Mouse (Mus musculus) liver, adult 2 months (tissue): ENCODE results near the gene Fuca1. TPM values are rescaled to one million over a fixed set of nuclear protein-coding genes. Genes with fewer than 3 reads are reported as not detected.

Source experiments
- DNase-seq: peaks from one replicate; pipeline ENCODE4 v3.0.0-alpha.2; 2011; ENCODE audit warnings: low read depth, low spot score; ENCODE audit errors: extremely low read depth
- H3K27ac ChIP-seq: fragments of 200-500 bp; replicated peaks from 2 replicates; pipeline ENCODE4 v1.5.1; 2012; ENCODE audit warnings: low read depth, mild to moderate bottlenecking, control low read depth, inconsistent platforms, low read length; ENCODE audit not compliant: insufficient read depth
- H3K27me3 ChIP-seq: fragments of 200-500 bp; 2 replicates; pipeline ENCODE4 v1.6.1; 2012; ENCODE audit warnings: mild to moderate bottlenecking, moderate library complexity, low read length, inconsistent platforms; ENCODE audit not compliant: control insufficient read depth, insufficient read depth
- H3K36me3 ChIP-seq: fragments of 200-500 bp; 2 replicates; pipeline ENCODE4 v1.6.1; 2012; ENCODE audit warnings: low read length, inconsistent platforms; ENCODE audit not compliant: control insufficient read depth, insufficient read depth
- H3K4me1 ChIP-seq: fragments of 200-500 bp; 2 replicates; pipeline ENCODE4 v1.6.1; 2011; ENCODE audit warnings: low read length; ENCODE audit not compliant: control insufficient read depth, insufficient read depth
- H3K4me3 ChIP-seq: fragments of 200-500 bp; 2 replicates; pipeline ENCODE4 v1.5.1; 2011; ENCODE audit warnings: low read depth, mild to moderate bottlenecking, control low read depth, low read length, moderate library complexity; ENCODE audit not compliant: insufficient read depth
- H3K79me2 ChIP-seq: fragments of 200-500 bp; 2 replicates; pipeline ENCODE4 v1.6.1; 2012; ENCODE audit warnings: inconsistent platforms, mild to moderate bottlenecking, low read length, moderate library complexity; ENCODE audit not compliant: control insufficient read depth, insufficient read depth
- H3K9ac ChIP-seq: fragments of 200-500 bp; 2 replicates; pipeline ENCODE4 v1.6.1; 2012; ENCODE audit warnings: low read depth, mild to moderate bottlenecking, control low read depth, inconsistent platforms, low read length
- CTCF ChIP-seq: fragments of 200-500 bp; IDR thresholded peaks from 2 replicates; pipeline ENCODE4 v1.5.1; 2011; ENCODE audit warnings: low read depth, low read length, control low read depth
- POLR2A ChIP-seq: fragments of 200-500 bp; IDR thresholded peaks from 2 replicates; pipeline ENCODE4 v1.6.1; 2011; ENCODE audit warnings: low read length, control low read depth; ENCODE audit not compliant: insufficient read depth; ENCODE audit errors: extremely low read depth
- WGBS: fragments of 180-500 bp; shearing (Covaris S2); methylation state at CpG from one replicate; pipeline ENCODE4 v1.1.7; 2018; 5-methylcytosine and 5-hydroxymethylcytosine counted together
- polyA plus RNA-seq: library from polyadenylated mRNA; depleted of rRNA; stranded (reverse); fragments of >200 nt; gene quantifications from 2 replicates; pipeline ENCODE4 v1.2.3, GENCODE M21; 2012
- total RNA-seq: library from RNA; depleted of rRNA; stranded (reverse); fragments of >200 nt; gene quantifications from 2 replicates; pipeline ENCODE4 v1.2.3, GENCODE M21; 2014

Gene Fuca1
- total and polyA plus RNA-seq, 2 experiments, result 46.4 to 54.9 TPM

GRCm38 (mm10) chr4:135891539-135891938 lies 29.0 kb upstream of the Fuca1 start:
- TF ChIP-seq POLR2A, result no peak
- no peak for TF ChIP-seq CTCF
- 98% methylated on average over 2 of the region's 2 CpGs for WGBS
- no peak overlapping the region for H3K4me3 ChIP-seq

GRCm38 (mm10) chr4:135892884-135893283 lies 27.7 kb upstream of the Fuca1 start:
- WGBS, result 72% methylated on average over 4 of the region's 4 CpGs

More at GRCm38 (mm10) chr4:135891539-135891938, 29.0 kb upstream of the Fuca1 start:
- Histone ChIP-seq H3K9ac (no peak overlapping the region), H3K4me1 (no peaks in the 10 kb centered on the region), H3K27me3 (no peaks in the 10 kb centered on the region), H3K36me3 (no peaks in the 10 kb centered on the region), H3K27ac (no peak overlapping the region), H3K79me2 (no peaks in the 10 kb centered on the region)
- no peak for DNase-seq

GRCm38 (mm10) chr4:135895071-135895571 lies 25.4 kb upstream of the Fuca1 start, which contains the start of gene Cnr2:
TSS of gene Cnr2 (plus strand) at chr4:135895394.
- TF ChIP-seq CTCF (no peak), POLR2A (no peak)
- H3K36me3 ChIP-seq, result no peaks in the 10 kb centered on the region
- no peaks in the 10 kb centered on the region for H3K79me2 ChIP-seq
- H3K27ac ChIP-seq, result no peak within 1 kb of the TSS
- no peak for DNase-seq
- no peak within 1 kb of the TSS for H3K9ac ChIP-seq
- H3K27me3 ChIP-seq, result no peaks in the 10 kb centered on the region
- H3K4me3 ChIP-seq, result no peak within 1 kb of the TSS
- H3K4me1 ChIP-seq, result no peaks in the 10 kb centered on the region
- 71% methylated on average over 8 of the region's 8 CpGs for WGBS

More at GRCm38 (mm10) chr4:135892884-135893283, 27.7 kb upstream of the Fuca1 start:
- no peaks in the 10 kb centered on the region for H3K4me1 ChIP-seq
- no peak for DNase-seq
- no peaks in the 10 kb centered on the region for H3K79me2 ChIP-seq
- no peak overlapping the region for H3K27ac ChIP-seq
- TF ChIP-seq CTCF, result no peak
- no peaks in the 10 kb centered on the region for H3K27me3 ChIP-seq
- no peaks in the 10 kb centered on the region for H3K36me3 ChIP-seq
- H3K9ac ChIP-seq, result no peak overlapping the region
- no peak overlapping the region for H3K4me3 ChIP-seq

GRCm38 (mm10) chr4:135896157-135896556 lies 24.4 kb upstream of the Fuca1 start:
- no peaks in the 10 kb centered on the region for H3K27me3 ChIP-seq
- no peak for DNase-seq
- no peaks in the 10 kb centered on the region for H3K36me3 ChIP-seq
- no peak overlapping the region for H3K9ac ChIP-seq
- TF ChIP-seq CTCF (no peak), POLR2A (no peak)
- H3K4me1 ChIP-seq, result no peaks in the 10 kb centered on the region
- 85% methylated on average over 6 of the region's 6 CpGs for WGBS
- H3K4me3 ChIP-seq, result no peak overlapping the region
- no peak overlapping the region for H3K27ac ChIP-seq
- H3K79me2 ChIP-seq, result no peaks in the 10 kb centered on the region

- Histone ChIP-seq H3K4me3 (no peak overlapping the region), H3K27ac (no peak overlapping the region), H3K36me3 (no peaks in the 10 kb centered on the region), H3K4me1 (no peaks in the 10 kb centered on the region), H3K9ac (no peak overlapping the region), H3K27me3 (no peaks in the 10 kb centered on the region), H3K79me2 (no peaks in the 10 kb centered on the region)
- 45% methylated on average over 9 of the region's 9 CpGs for WGBS
- peak; percentile 75 for DNase-seq
- no peak for TF ChIP-seq POLR2A
- TF ChIP-seq CTCF, result no peak
Measured at GRCm38 (mm10) chr4:135898380-135899049, 22.0 kb upstream of the Fuca1 start.

- 90% methylated on average over 7 of the region's 7 CpGs for WGBS
- DNase-seq, result no peak
- Histone ChIP-seq H3K4me3 (no peak overlapping the region), H3K27ac (no peak overlapping the region), H3K79me2 (no peaks in the 10 kb centered on the region), H3K36me3 (no peaks in the 10 kb centered on the region), H3K27me3 (no peaks in the 10 kb centered on the region), H3K4me1 (no peaks in the 10 kb centered on the region), H3K9ac (no peak overlapping the region)
- TF ChIP-seq POLR2A (no peak), CTCF (no peak)
Measured at GRCm38 (mm10) chr4:135899050-135899448, 21.5 kb upstream of the Fuca1 start.
